Mouse (Mus musculus) splenic B cell, adult 2 months (primary cell): ENCODE measurements at regions not wholly inside any gene's neighbourhood (a gene's known extent, or its start where the extent isn't known, plus 50 kb on each side); places are given as distances from the start of the nearest gene placed in this dataset.

Experiments used
- DNase-seq: peaks from one replicate; pipeline ENCODE4 v3.0.0-alpha.2; 2011; ENCODE audit warnings: low read depth, low spot score
- H3K27me3 ChIP-seq: 2 replicates; pipeline ENCODE4 v1.6.1; 2012; ENCODE audit warnings: mild to moderate bottlenecking, low read length, moderate library complexity, mixed read lengths; ENCODE audit not compliant: control insufficient read depth, poor library complexity, insufficient read depth, severe bottlenecking
- H3K36me3 ChIP-seq: 2 replicates; pipeline ENCODE4 v1.6.1; 2012; ENCODE audit warnings: mild to moderate bottlenecking, low read length, moderate library complexity, mixed read lengths; ENCODE audit not compliant: control insufficient read depth, poor library complexity, insufficient read depth, severe bottlenecking

DNA sequence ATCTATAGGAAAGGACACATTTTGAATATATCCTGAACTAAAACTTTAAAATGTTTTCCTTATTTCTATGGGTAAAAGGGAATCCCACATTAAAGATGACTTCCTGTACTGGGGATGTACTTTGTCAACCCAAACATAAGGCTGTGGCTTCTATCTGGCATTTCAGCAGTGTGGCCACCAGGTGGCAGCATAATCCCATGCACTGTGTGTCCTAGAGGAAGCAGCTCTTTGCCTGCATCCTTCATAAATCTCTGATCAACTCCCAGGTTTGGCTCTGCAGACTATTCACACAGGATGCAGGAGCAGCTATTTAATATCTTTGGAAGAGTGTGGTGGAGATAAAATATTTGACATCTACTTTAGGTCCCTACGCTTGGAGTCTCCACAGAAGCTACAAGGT lies 59.1 kb downstream of the Bmp15 start:
- DNase-seq = peak; percentile 12
- H3K27me3 ChIP-seq = no peaks in the 10 kb centered on the region
- H3K36me3 ChIP-seq = no peaks in the 10 kb centered on the region

DNA sequence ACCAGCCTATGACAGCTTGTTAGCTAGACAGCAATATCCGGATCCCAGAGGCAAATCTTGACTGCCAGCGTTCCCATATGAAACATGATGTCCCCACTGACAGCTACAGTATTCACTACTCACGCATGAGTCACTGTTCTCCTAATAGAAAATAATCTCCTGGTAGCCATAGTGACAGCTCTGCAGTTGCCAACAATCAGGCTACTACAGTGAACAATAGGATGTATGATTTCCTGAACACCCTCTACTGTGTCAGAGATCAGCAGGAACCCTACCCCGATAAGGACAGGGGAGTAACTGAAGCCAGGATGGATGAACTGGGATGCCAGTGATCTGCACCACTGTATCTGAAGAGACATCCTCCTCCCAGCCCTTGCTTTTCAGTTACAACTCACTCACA lies 62.0 kb downstream of the Bmp15 start:
- no peaks in the 10 kb centered on the region for H3K36me3 ChIP-seq
- no peaks in the 10 kb centered on the region for H3K27me3 ChIP-seq
- DNase-seq = no peak

DNA sequence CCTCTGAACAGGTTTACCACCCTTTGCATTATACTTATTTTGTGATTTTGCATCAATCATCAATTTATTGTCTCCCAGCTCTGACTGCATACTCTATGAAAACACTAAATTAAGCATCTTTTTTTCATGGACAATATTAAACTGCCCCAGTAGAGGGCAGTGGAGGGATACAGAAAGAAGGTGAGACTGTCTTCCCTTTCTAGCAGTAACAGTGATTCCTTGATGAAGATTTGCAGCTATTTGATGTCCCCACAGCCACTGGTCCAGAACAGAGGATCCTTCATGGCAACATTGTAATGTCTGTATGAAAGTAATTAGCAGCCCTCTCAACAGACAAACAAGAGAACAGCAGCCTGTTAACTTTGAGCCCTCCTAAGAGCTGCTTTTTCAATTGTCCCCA lies 66.5 kb downstream of the Bmp15 start:
- DNase-seq = no peak
- H3K36me3 ChIP-seq = no peaks in the 10 kb centered on the region
- no peaks in the 10 kb centered on the region for H3K27me3 ChIP-seq

DNA sequence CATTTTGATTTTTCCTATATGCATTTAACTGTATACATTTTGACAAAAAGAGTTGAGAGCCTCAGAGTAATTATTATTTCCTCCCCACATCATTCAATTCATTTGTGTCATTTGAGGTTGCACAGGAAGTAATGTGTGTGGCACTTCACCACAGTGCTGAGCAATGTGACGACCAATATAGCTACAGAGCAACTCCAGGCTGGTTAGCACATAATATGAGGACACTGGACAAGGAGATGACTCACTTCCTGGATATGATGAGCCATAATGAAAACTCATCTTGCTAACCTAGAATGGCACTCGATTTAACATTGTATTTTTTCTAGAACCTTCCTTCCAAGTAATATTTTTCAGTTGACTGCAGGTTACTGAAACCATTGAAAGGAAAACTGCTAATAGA lies 67.6 kb downstream of the Bmp15 start:
- no peaks in the 10 kb centered on the region for H3K27me3 ChIP-seq
- no peak for DNase-seq
- H3K36me3 ChIP-seq = no peaks in the 10 kb centered on the region
